Mouse (Mus musculus): ENCODE measurements around the gene Cmtm1.

GRCm38 (mm10) chr8:104247908-104248275 is 62.1 kb downstream of the Cmtm1 start:
- TF ChIP-seq TAL1 (IDR thresholded peaks at IDR 0.05; ENCODE audit: low read length) (no peak), GATA1 (IDR thresholded peaks at IDR 0.05; ENCODE audit: low read length) (no peak)

All from erythroblast, embryonic 14.5 days (primary cell).